Mouse (Mus musculus) olfactory bulb, adult 2 months (tissue): ENCODE data around the gene Slc18b1. TPM values are rescaled to one million over a fixed set of nuclear protein-coding genes. Genes with fewer than 3 reads are reported as not detected.
"Not testable (repeated sequence)": the region's sequence is repeated elsewhere in the genome, so short reads cannot be mapped to it uniquely, and the experiment has no call there.

ENCODE experiments used
- H3K27ac ChIP-seq: fragments of 200-500 bp; 2 replicates; pipeline ENCODE4 v1.5.1; 2012; ENCODE audit warnings: low read depth, low read length; ENCODE audit not compliant: insufficient read depth
- H3K4me1 ChIP-seq: fragments of 200-500 bp; 2 replicates; pipeline ENCODE4 v1.6.1; 2012; ENCODE audit warnings: low read length; ENCODE audit not compliant: control insufficient read depth, insufficient read depth
- H3K4me3 ChIP-seq: fragments of 200-500 bp; 2 replicates; pipeline ENCODE4 v1.5.1; 2012; ENCODE audit warnings: mild to moderate bottlenecking, low read depth, low read length, moderate library complexity; ENCODE audit not compliant: insufficient read depth
- CTCF ChIP-seq: fragments of 200-500 bp; IDR thresholded peaks from 2 replicates; pipeline ENCODE4 v1.5.1; 2012; ENCODE audit warnings: low read depth, mild to moderate bottlenecking, low read length, moderate library complexity; ENCODE audit not compliant: insufficient read depth
- POLR2A ChIP-seq: fragments of 200-500 bp; IDR thresholded peaks from 2 replicates; pipeline ENCODE4 v1.6.1; 2012; ENCODE audit warnings: mild to moderate bottlenecking, low read depth, low read length, moderate library complexity; ENCODE audit not compliant: insufficient read depth
- WGBS: fragments of 180-500 bp; shearing (Covaris S2); methylation state at CpG from one replicate; pipeline ENCODE4 v1.1.7; 2018; 5-methylcytosine and 5-hydroxymethylcytosine counted together
- polyA plus RNA-seq: library from polyadenylated mRNA; stranded (reverse); fragments of >200 nt; gene quantifications from 2 replicates; pipeline ENCODE4 v1.2.4, GENCODE M21; 2012; ENCODE audit warnings: low replicate concordance; ENCODE audit not compliant: missing spikeins, insufficient read depth, insufficient read length

The Slc18b1 gene
- polyA plus RNA-seq: not detected in 2 replicates

DNA sequence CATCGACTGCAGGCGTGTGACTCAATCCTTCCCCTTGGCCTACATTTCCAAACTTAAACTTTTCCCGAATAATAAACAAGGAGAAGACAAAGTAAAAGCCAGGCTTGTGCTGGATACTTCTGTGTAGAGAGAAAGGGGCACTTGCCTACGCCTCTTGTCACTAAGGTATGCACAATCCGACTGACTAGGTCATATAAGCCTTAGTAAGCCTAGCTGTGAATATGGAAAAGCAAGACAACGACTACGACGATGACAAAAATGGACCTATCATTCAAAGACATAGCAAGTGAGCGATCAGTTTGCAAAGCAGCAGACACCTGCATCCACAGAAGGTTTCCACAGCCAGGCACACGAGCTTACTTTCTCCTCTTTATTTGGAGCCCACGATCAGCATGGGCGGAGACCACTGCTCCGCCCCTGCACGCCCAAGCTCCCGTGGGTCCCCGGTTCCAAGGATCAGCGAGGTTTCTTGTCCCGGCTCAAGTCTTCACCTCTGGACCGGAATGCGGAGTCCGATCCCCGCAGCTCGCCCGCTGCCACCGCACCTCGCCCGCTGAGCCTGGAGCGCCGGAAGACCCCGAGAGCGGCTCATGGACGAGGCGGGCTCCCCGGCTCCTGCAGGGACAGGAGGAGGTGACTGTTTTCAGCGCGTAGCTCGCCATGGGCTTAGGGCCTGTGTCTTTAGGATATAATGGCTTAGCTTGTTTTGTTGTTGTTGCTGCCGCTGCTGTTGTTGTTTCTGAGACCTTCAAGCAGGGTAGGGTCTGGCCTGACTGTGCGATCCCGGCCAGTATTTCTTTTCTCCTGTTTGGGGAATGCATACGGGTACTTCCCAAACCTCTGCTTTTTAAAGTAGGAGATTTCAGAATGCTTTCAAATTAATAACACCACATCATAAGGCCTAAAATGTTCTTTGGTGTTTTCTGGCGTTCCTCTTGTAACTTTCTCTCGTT, at the start of gene Slc18b1:
Gene Slc18b1, plus strand, starts transcription at position 436 of the 953 bp plus-strand sequence.
- H3K4me1 ChIP-seq: no peaks in the 10 kb centered on the region
- WGBS: 2% methylated on average over 43 of the region's 43 CpGs
- no peak for TF ChIP-seq CTCF
- H3K4me3 ChIP-seq: peak within 1 kb of the TSS; percentile 68
- peak within 1 kb of the TSS; percentile 11; the same call in 1 of the 2 replicates for H3K27ac ChIP-seq

DNA sequence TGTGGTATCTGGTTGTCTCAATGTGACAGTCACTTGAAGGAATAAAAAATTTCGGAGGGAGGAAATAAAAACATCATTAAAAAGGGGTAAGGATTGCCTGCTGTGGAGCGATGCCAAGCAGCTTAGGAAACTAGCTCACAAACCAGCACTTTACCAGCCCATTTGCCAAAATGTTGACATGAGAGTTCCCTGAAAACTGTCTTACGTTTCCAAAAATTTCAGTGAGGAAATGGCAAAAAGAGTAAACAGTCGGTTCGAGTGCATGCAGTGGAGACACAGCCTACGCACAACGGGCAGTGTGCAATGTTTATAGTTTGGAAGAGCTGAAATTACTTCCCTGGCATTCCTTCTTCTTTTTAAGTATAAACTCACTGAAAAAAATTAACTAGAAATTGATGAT, 42.6 kb upstream of the Slc18b1 start:
- peaks cover 4% of the 10 kb centered on the region; the same call in 1 of the 2 replicates for H3K4me1 ChIP-seq
- no peak overlapping the region for H3K4me3 ChIP-seq
- no peak overlapping the region for H3K27ac ChIP-seq
- TF ChIP-seq POLR2A (no peak), CTCF (no peak)
- WGBS: 26% methylated on average over 7 of the region's 7 CpGs

DNA sequence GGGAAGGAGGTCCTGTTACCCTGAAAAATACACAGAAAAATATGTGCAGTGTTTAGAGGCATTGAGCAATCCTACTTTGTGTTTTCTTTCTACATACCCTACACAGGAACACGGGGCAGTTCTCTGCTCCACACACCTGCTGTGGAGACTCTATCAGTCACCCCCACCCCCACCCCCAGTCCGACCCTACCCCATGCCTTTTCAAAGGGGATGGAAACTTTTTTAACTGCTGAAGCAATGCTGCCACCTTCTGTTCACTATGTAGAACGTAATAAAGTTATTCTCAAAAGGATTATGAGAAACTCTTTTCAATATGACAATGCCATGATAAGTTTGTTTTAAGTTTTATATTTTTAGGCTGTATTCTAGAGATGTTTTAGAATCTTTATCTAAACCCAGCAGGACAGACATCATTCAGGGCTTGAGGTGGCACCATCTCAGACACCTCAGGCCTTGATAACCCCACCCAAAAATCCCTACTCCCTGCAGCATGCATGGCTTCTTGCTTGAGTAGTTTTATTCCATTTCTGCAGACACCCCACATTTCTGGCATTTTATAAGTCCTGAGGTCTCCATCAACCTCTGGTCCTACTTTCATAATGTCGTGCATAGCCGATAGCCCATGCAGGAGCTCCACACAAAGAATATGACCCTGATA, 19.4 kb upstream of the Slc18b1 start:
- H3K27ac ChIP-seq: no peak overlapping the region
- H3K4me1 ChIP-seq: no peaks in the 10 kb centered on the region
- WGBS: 33% methylated on average over 5 of the region's 5 CpGs
- TF ChIP-seq CTCF (no peak), POLR2A (no peak)
- no peak overlapping the region for H3K4me3 ChIP-seq

DNA sequence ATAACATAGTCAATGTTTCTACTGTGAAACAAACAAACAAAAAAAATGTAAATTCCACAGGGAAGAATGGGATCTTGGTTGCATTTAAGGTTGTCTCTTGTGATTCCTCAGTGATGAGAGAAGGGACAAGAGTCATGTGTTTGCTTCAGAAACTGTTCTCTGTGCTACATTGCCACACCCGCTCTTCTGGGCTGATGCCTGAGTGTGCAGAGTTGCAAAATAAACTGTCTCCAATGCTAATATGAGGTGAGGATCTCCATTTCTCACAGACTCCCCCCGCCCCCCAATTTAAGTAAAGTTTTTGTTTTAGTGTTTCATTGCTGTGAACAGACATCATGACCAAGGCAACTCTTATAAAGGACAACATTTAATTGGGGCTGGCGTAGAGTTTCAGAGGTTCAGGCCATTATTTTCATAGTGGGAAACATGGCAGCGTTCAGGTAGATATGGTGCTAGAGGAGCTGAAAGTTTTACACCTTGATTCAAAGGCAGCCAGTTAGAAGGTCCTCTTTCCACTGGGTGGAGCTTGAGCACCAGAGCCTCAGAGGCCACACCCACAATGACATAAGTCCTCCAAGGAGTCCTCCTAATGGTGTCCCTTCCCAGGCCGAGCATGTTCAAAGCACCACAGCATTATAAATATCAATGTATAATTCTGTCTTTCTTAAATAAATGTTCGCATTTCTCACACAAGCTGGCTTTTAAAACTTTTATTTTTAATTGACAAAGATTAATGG, 16.1 kb upstream of the Slc18b1 start:
- Histone ChIP-seq H3K27ac (no peak overlapping the region), H3K4me1 (no peaks in the 10 kb centered on the region), H3K4me3 (no peak overlapping the region)
- WGBS: 88% methylated on average over 6 of the region's 6 CpGs
- TF ChIP-seq CTCF: no peak
- TF ChIP-seq POLR2A: no peak

DNA sequence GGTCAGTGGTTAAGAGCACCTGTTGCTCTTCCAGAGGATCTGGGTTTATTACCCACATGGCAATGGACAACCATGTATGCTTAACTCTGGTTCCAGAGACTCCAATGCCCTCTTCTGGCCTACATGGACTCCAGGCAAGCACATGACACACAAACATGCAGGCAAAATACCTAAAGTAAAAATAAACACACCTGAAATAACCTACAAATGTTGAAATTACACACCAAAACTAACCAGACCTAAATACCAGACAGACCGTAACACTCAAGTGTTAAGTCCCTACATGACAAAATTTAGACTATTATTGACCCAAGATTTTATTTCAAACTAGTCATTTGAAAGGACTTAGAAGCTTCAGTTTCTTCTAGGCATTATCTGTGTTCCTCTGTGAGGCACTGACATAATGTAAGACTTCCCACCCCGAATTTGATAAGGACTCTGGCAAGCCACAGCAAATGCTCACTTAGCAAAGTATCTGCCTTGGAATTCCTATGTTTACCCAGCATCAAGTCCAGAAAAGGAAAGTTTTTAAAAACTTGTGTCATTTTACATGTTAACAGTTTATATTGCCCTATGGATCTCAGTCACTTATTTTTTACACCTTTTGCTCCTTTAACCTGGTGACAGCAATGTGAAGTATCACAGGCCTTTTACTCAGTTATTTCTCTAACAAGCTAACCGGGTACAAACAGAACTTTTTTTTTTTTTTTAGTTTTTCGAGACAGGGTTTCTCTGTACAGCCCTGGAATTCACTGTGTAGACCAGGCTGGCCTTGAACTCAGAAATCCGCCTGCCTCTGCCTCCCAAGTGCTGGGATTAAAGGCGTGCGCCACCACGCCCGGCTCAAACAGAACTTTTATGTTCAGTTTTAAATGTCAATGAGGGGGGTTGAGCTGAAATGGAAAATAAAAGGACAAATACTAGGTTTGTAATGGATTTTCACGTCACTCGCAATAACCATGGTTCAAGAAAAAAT, 14.7 kb upstream of the Slc18b1 start:
- TF ChIP-seq POLR2A: no peak
- WGBS: 78% methylated on average over 11 of the region's 11 CpGs
- Histone ChIP-seq H3K4me3 (no peak overlapping the region), H3K4me1 (no peaks in the 10 kb centered on the region), H3K27ac (no peak overlapping the region)

DNA sequence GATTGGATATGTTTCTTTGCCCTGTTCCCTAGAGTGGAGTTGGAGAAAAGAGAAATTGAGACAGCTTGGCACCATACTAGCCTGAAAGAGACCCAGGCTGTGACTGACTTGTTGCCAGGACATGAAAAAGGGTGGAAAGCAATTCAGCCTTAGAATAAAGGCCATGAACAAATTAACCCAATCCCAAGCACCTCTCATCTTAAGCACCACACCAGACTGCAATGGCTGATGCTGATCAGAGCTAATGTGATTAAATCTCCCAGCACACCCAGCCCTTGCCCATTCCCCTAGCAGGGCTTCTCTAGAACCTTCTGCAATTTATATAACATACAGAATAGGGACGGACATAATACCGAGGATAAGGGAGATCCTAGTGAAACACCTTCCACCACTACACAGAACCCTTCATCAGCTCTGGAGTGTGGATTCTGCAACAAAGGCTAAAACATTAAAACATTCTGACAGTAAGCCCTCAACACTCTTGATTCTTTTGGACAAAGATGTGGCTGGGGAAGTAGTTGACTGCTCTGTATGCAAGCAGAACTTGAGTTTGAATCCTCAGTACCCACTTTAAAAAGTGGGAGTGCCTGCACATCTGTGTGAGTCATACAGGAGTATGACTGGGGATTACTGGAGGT, 13.8 kb upstream of the Slc18b1 start:
- Histone ChIP-seq H3K27ac (no peak overlapping the region), H3K4me3 (no peak overlapping the region), H3K4me1 (no peaks in the 10 kb centered on the region)
- WGBS: 32% methylated on average over 2 of the region's 2 CpGs
- TF ChIP-seq CTCF (no peak), POLR2A (no peak)

DNA sequence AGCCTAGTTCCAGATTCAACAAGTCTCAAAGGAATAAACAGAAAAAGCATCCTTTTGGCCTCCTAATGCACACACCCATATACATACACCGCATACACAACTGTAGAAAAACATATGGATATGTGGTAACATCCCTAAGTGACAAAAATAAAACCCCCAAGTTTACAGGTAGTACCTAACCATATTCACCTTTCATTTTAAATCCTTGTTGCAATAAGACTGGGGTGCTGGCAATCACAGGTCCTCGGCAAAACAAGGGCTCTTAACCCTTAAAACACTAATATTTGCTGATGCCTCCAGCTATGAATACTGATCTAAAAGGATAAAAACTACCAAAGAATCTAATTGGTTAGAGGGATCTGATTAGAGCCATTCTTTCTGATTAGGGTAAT, 13.3 kb upstream of the Slc18b1 start:
- Histone ChIP-seq H3K4me1 (no peaks in the 10 kb centered on the region), H3K4me3 (no peak overlapping the region), H3K27ac (no peak overlapping the region)
- TF ChIP-seq CTCF: no peak
- no peak for TF ChIP-seq POLR2A
- 26% methylated on average over 2 of the region's 2 CpGs for WGBS

DNA sequence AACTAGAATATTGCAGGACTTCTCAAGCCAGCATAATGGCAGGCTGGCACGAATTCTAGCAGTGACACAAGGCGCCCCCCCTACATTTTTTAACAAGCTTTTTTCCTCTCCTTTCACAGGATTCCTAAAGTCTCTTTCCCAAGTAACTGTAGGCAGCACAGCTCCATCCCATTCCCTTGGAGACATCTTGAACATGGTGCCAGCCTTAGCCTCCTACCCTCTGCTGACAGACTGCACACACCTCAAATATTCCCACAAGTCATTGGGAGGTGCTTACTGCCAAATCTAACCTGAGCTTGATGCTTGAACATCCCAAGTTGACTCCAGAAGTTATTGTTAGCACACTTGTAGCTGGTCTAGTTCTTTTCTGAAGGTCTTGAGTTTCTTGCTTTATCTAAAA, 12.7 kb upstream of the Slc18b1 start:
- 46% methylated on average over 2 of the region's 2 CpGs for WGBS
- Histone ChIP-seq H3K27ac (no peak overlapping the region), H3K4me1 (no peaks in the 10 kb centered on the region), H3K4me3 (no peak overlapping the region)
- no peak for TF ChIP-seq POLR2A
- no peak for TF ChIP-seq CTCF

DNA sequence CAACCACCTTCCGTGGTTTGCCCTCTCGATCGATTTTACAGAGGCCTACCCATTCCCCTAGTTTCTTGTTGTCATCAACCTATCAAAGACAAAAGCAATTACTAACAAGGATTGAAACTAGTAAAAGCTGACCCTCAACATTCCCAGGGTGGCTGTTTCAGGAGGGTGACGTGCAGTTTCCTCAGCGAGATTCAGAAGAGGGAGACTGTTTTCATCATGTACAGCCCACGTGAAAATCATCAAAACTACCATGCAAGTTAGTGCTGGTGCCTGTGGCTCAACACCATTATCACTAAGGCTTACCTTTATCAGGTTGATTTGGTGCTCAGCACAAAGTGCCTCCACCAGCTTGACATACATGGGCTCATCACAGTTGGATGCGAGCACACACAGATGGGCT, 11.2 kb upstream of the Slc18b1 start:
- not testable (repeated sequence) for H3K27ac ChIP-seq, H3K4me3 ChIP-seq, H3K4me1 ChIP-seq
- 47% methylated on average over 7 of the region's 7 CpGs for WGBS
